Mouse (Mus musculus): ENCODE measurements around the gene E2f4. TPM values are rescaled to one million over a fixed set of nuclear protein-coding genes. Genes with fewer than 3 reads are reported as not detected.

Gene E2f4
- total and polyA plus RNA-seq, 3 experiments: 39.9 to 198 (median 51.0) TPM

- H3K4me1 ChIP-seq (ENCODE audit: control insufficient read depth in 1 of 2, insufficient read depth in 2 of 2): peaks cover 4 to 54% of the 10 kb centered on the region in 2 experiments
- in situ Hi-C loops (cut with MboI; ENCODE audit: low pct_ligation_motif_present, low pct_unique_long_range_greater_than_20kb, low sequenced_read_pairs): no loop called here
- TF ChIP-seq USF2 (conservative IDR thresholded peaks at IDR 0.05; ENCODE audit: low read depth, low read length): no peak
- TF ChIP-seq POLR2A (IDR thresholded peaks at IDR 0.05; ENCODE audit: low read depth, low read length): peak; percentile 27; the same call in 1 of the 2 replicates
- TF ChIP-seq ETS1 (conservative IDR thresholded peaks at IDR 0.05; ENCODE audit: low read depth, low read length): no peak
- TF ChIP-seq RCOR1 (conservative IDR thresholded peaks at IDR 0.05; ENCODE audit: low read depth, low read length): no peak
- H3K4me2 ChIP-seq (ENCODE audit: insufficient read depth, low read depth, poor library complexity, severe bottlenecking): no peak within 1 kb of the TSS
- no peaks in the 10 kb centered on the region for H3K9me3 ChIP-seq (replicated peaks; ENCODE audit: low read length)
- H3K9ac ChIP-seq (ENCODE audit: insufficient read depth, low read depth): no peak within 1 kb of the TSS
- DNase-seq (ENCODE audit: extremely low read depth): no peak
- dilution Hi-C loops (cut with MboI; ENCODE audit: extremely low pct_ligation_motif_present, extremely low pct_unique_long_range_greater_than_20kb, low sequenced_read_pairs): no loop called here
- peak within 1 kb of the TSS in 1 of 3 experiments; percentile 18 for H3K4me3 ChIP-seq (replicated peaks in 1 of 3; ENCODE audit: low read depth in 2 of 3, low read length in 2 of 3, poor library complexity in 1 of 3)
- peaks cover 89 to 97% of the 10 kb centered on the region in 2 experiments for H3K36me3 ChIP-seq (replicated peaks in 1 of 2; ENCODE audit: control insufficient read depth in 1 of 2, insufficient read depth in 1 of 2, low read length in 1 of 2)
- peak within 1 kb of the TSS; percentile 61; the same call in 1 of the 2 replicates for H3K27ac ChIP-seq (ENCODE audit: insufficient read depth, low read depth)
- peaks cover 1% of the 10 kb centered on the region; the same call in 1 of the 2 replicates for H3K79me2 ChIP-seq (replicated peaks; ENCODE audit: control insufficient read depth, extremely low read depth, insufficient read depth, poor library complexity, severe bottlenecking)
- H3K27me3 ChIP-seq (replicated peaks): no peaks in the 10 kb centered on the region
Measured at GRCm38 (mm10) chr8:105305211-105306145, 8.0 kb downstream of the E2f4 start, which contains the start of gene Elmo3. TSS of gene Elmo3 (plus strand) at chr8:105305601.

GRCm38 (mm10) chr8:105306146-105306691, 8.8 kb downstream of the E2f4 start:
- Histone ChIP-seq H3K4me1 (ENCODE audit: control insufficient read depth in 1 of 2, insufficient read depth in 2 of 2) (peaks cover 3 to 48% of the 10 kb centered on the region in 2 experiments), H3K4me3 (replicated peaks in 1 of 3; ENCODE audit: low read depth in 2 of 3, low read length in 2 of 3, poor library complexity in 1 of 3) (no peak overlapping the region), H3K36me3 (replicated peaks in 1 of 2; ENCODE audit: control insufficient read depth in 1 of 2, insufficient read depth in 1 of 2, low read length in 1 of 2) (peaks cover 87 to 95% of the 10 kb centered on the region in 2 experiments), H3K4me2 (ENCODE audit: insufficient read depth, low read depth, poor library complexity, severe bottlenecking) (no peak overlapping the region), H3K79me2 (replicated peaks; ENCODE audit: control insufficient read depth, extremely low read depth, insufficient read depth, poor library complexity, severe bottlenecking) (no peaks in the 10 kb centered on the region), H3K9me3 (replicated peaks; ENCODE audit: low read length) (peaks cover 1% of the 10 kb centered on the region), H3K9ac (ENCODE audit: insufficient read depth, low read depth) (no peak overlapping the region), H3K27ac (ENCODE audit: insufficient read depth, low read depth) (no peak overlapping the region), H3K27me3 (replicated peaks) (no peaks in the 10 kb centered on the region)
- no peak for DNase-seq (ENCODE audit: extremely low read depth)
- in situ Hi-C loops (cut with MboI; ENCODE audit: low pct_ligation_motif_present, low pct_unique_long_range_greater_than_20kb, low sequenced_read_pairs): no loop called here
- dilution Hi-C loops (cut with MboI; ENCODE audit: extremely low pct_ligation_motif_present, extremely low pct_unique_long_range_greater_than_20kb, low sequenced_read_pairs): no loop called here
- TF ChIP-seq POLR2AphosphoS2 (IDR thresholded peaks at IDR 0.05; ENCODE audit: low read depth, low read length) (no peak), MAX (IDR thresholded peaks at IDR 0.05; ENCODE audit: low read length) (no peak), JUND (conservative IDR thresholded peaks at IDR 0.05; ENCODE audit: low read depth, low read length) (no peak), NRF1 (IDR thresholded peaks at IDR 0.05; ENCODE audit: low read depth, low read length) (no peak), E2F4 (IDR thresholded peaks at IDR 0.05; ENCODE audit: insufficient replicate concordance, low read depth, low read length) (no peak), SIN3A (IDR thresholded peaks at IDR 0.05; ENCODE audit: low read length) (no peak), CHD2 (IDR thresholded peaks at IDR 0.05; ENCODE audit: low read length) (no peak), MAZ (IDR thresholded peaks at IDR 0.05; ENCODE audit: low read depth, low read length) (no peak), IRF4 (IDR thresholded peaks at IDR 0.05; ENCODE audit: low read depth, low read length) (no peak), ZKSCAN1 (IDR thresholded peaks at IDR 0.05; ENCODE audit: borderline replicate concordance, low read depth, low read length) (no peak), ZC3H11A (IDR thresholded peaks at IDR 0.05; ENCODE audit: low read depth, low read length) (no peak), MYC (IDR thresholded peaks at IDR 0.05; ENCODE audit: low read depth, low read length) (no peak), HCFC1 (IDR thresholded peaks at IDR 0.05; ENCODE audit: low read depth, low read length) (no peak), UBTF (IDR thresholded peaks at IDR 0.05; ENCODE audit: low read depth, low read length) (no peak), JUN (IDR thresholded peaks at IDR 0.05; ENCODE audit: insufficient read depth, low read depth, low read length) (no peak), NELFE (IDR thresholded peaks at IDR 0.05; ENCODE audit: low read depth, low read length) (no peak), MAFK (IDR thresholded peaks at IDR 0.05; ENCODE audit: insufficient replicate concordance, low read length) (no peak)

Data from CH12.LX (cell line).